Mouse (Mus musculus): ENCODE results near the gene Ube2j2.

Ube2j2 gene

GRCm38 (mm10) chr4:155963106-155963505 lies 19.5 kb downstream of the Ube2j2 start:
- DNase-seq (ENCODE audit: low read depth, low spot score): no peak

GRCm38 (mm10) chr4:155964396-155964795 lies 20.8 kb downstream of the Ube2j2 start:
- DNase-seq (ENCODE audit: low read depth, low spot score): no peak

GRCm38 (mm10) chr4:155969043-155969653 lies 25.5 kb downstream of the Ube2j2 start:
- DNase-seq (ENCODE audit: low read depth, low spot score): no peak

GRCm38 (mm10) chr4:155970286-155970685 lies 26.7 kb downstream of the Ube2j2 start:
- DNase-seq (ENCODE audit: low read depth, low spot score): no peak

- DNase-seq (ENCODE audit: low read depth, low spot score): no peak
These were observed 29.0 kb downstream of the Ube2j2 start for GRCm38 (mm10) chr4:155972651-155973050.

GRCm38 (mm10) chr4:155973239-155973638 lies 29.6 kb downstream of the Ube2j2 start:
- DNase-seq (ENCODE audit: low read depth, low spot score): no peak

- no peak for DNase-seq (ENCODE audit: low read depth, low spot score)
These were observed 37.9 kb downstream of the Ube2j2 start for GRCm38 (mm10) chr4:155981436-155982082.

- no peak for DNase-seq (ENCODE audit: low read depth, low spot score)
These were observed 40.2 kb downstream of the Ube2j2 start for GRCm38 (mm10) chr4:155983788-155984187.

- no peak for DNase-seq (ENCODE audit: low read depth, low spot score)
These were observed 47.7 kb downstream of the Ube2j2 start for GRCm38 (mm10) chr4:155991211-155991907.

GRCm38 (mm10) chr4:155991908-155992230 lies 48.2 kb downstream of the Ube2j2 start:
- no peak for DNase-seq (ENCODE audit: low read depth, low spot score)

- peak; percentile 94 for DNase-seq (ENCODE audit: low read depth, low spot score)
These were observed 48.7 kb downstream of the Ube2j2 start, which contains the start of the genes B3galt6 and Sdf4 for GRCm38 (mm10) chr4:155992241-155992905. B3galt6 (minus strand) TSS chr4:155992649. Sdf4 (plus strand) TSS chr4:155992872.

- peak; percentile 93 for DNase-seq (ENCODE audit: low read depth, low spot score)
These were observed 49.4 kb downstream of the Ube2j2 start for GRCm38 (mm10) chr4:155992906-155993547.

GRCm38 (mm10) chr4:155993606-155994005 lies 50.0 kb downstream of the Ube2j2 start:
- no peak for DNase-seq (ENCODE audit: low read depth, low spot score)

GRCm38 (mm10) chr4:156004109-156004508 lies 60.5 kb downstream of the Ube2j2 start:
- DNase-seq (ENCODE audit: low read depth, low spot score): no peak

- DNase-seq (ENCODE audit: low read depth, low spot score): no peak
These were observed 64.7 kb downstream of the Ube2j2 start for GRCm38 (mm10) chr4:156008369-156008768.

Measured in mesoderm, embryonic 11.5 days (tissue).